Mouse (Mus musculus): ENCODE measurements around the gene Ebf4. TPM values are rescaled to one million over a fixed set of nuclear protein-coding genes. Genes with fewer than 3 reads are reported as not detected.

Gene Ebf4
- total RNA-seq, 2 experiments from 2014 or later: 1.5 to 1.9 TPM

GRCm38 (mm10) chr2:130386212-130386611, 91.2 kb downstream of the Ebf4 start:
- no peak for DNase-seq

GRCm38 (mm10) chr2:130388796-130389195, 93.8 kb downstream of the Ebf4 start:
- no peak for DNase-seq

GRCm38 (mm10) chr2:130390993-130391625, 96.1 kb downstream of the Ebf4 start:
- DNase-seq: no peak

GRCm38 (mm10) chr2:130392836-130393235, 97.9 kb downstream of the Ebf4 start:
- no peak for DNase-seq

- no peak for DNase-seq
These were observed 100.7 kb downstream of the Ebf4 start for GRCm38 (mm10) chr2:130395696-130396095.

- peak; percentile 57 for DNase-seq
These were observed 102.4 kb downstream of the Ebf4 start, which contains the start of gene Cpxm1 for GRCm38 (mm10) chr2:130397186-130397985. Gene Cpxm1 (minus strand): TSS chr2:130397574.

- no peak for DNase-seq
These were observed 103.1 kb downstream of the Ebf4 start for GRCm38 (mm10) chr2:130398091-130398490.

GRCm38 (mm10) chr2:130400046-130400445, 105.1 kb downstream of the Ebf4 start:
- DNase-seq: no peak

GRCm38 (mm10) chr2:130401891-130402290, 106.9 kb downstream of the Ebf4 start:
- DNase-seq: no peak

GRCm38 (mm10) chr2:130404939-130405338, 110.0 kb downstream of the Ebf4 start, which contains the start of the genes Gm28372 and 1700020A23Rik:
Gene Gm28372 (plus strand): TSS chr2:130405239.
Gene 1700020A23Rik (plus strand): TSS chr2:130405259.
- DNase-seq: no peak

GRCm38 (mm10) chr2:130406178-130406577, 111.2 kb downstream of the Ebf4 start, which contains the start of gene Tmem239:
Gene Tmem239 (plus strand): TSS chr2:130406478.
- DNase-seq: no peak

GRCm38 (mm10) chr2:130408194-130408593, 113.2 kb downstream of the Ebf4 start:
- no peak for DNase-seq

GRCm38 (mm10) chr2:130411558-130412495, 116.9 kb downstream of the Ebf4 start:
- peak; percentile 93 for DNase-seq

- DNase-seq: no peak
These were observed 117.8 kb downstream of the Ebf4 start for GRCm38 (mm10) chr2:130412775-130413174.

GRCm38 (mm10) chr2:130414094-130414856, 119.3 kb downstream of the Ebf4 start:
- no peak for DNase-seq

Other genes with a start within 250 kb of the Ebf4 start
- not detected for gene Tgm6, start 182.8 kb upstream of the Ebf4 start, total RNA-seq (2021)
- gene Snrpb, start 115.8 kb upstream of the Ebf4 start, total RNA-seq (2021): 100 to 1,000 TPM; 155 to 170 TPM
- gene Tmc2, start 100.0 kb upstream of the Ebf4 start, total RNA-seq (2021): not detected
- 10 to 100 TPM; 46.8 to 54.5 TPM for gene Nop56, start 20.7 kb upstream of the Ebf4 start, total RNA-seq (2021)
- 100 to 1,000 TPM; 365 to 419 TPM for gene Idh3b, start 10.6 kb upstream of the Ebf4 start, total RNA-seq (2021)
- gene Cpxm1, start 102.4 kb downstream of the Ebf4 start, total RNA-seq (2021): 10 to 100 TPM; 17.5 to 19.8 TPM
- gene Gm28372, start 110.1 kb downstream of the Ebf4 start, total RNA-seq (2021): not detected
- not detected for gene 1700020A23Rik, start 110.1 kb downstream of the Ebf4 start, total RNA-seq (2021)
- not detected for gene Tmem239, start 111.3 kb downstream of the Ebf4 start, total RNA-seq (2021)
- 10 to 100 TPM; 23.0 to 25.9 TPM for gene Vps16, start 129.2 kb downstream of the Ebf4 start, total RNA-seq (2021)
- 1 to 10 TPM; 4.7 to 7.7 TPM for gene Pced1a, start 129.5 kb downstream of the Ebf4 start, total RNA-seq (2021)
- gene Ptpra, start 155.1 kb downstream of the Ebf4 start, total RNA-seq (2021): 10 to 100 TPM; 42.2 to 49.9 TPM